Mouse (Mus musculus): ENCODE data around the gene Trove2. TPM values are rescaled to one million over a fixed set of nuclear protein-coding genes. Genes with fewer than 3 reads are reported as not detected.

Gene Trove2
- polyA plus RNA-seq (2014; fragmentation: Nextera tagmentation; extraction: Ambion mirVana) = 11.3 and 17.4 TPM in 2 replicates

DNA sequence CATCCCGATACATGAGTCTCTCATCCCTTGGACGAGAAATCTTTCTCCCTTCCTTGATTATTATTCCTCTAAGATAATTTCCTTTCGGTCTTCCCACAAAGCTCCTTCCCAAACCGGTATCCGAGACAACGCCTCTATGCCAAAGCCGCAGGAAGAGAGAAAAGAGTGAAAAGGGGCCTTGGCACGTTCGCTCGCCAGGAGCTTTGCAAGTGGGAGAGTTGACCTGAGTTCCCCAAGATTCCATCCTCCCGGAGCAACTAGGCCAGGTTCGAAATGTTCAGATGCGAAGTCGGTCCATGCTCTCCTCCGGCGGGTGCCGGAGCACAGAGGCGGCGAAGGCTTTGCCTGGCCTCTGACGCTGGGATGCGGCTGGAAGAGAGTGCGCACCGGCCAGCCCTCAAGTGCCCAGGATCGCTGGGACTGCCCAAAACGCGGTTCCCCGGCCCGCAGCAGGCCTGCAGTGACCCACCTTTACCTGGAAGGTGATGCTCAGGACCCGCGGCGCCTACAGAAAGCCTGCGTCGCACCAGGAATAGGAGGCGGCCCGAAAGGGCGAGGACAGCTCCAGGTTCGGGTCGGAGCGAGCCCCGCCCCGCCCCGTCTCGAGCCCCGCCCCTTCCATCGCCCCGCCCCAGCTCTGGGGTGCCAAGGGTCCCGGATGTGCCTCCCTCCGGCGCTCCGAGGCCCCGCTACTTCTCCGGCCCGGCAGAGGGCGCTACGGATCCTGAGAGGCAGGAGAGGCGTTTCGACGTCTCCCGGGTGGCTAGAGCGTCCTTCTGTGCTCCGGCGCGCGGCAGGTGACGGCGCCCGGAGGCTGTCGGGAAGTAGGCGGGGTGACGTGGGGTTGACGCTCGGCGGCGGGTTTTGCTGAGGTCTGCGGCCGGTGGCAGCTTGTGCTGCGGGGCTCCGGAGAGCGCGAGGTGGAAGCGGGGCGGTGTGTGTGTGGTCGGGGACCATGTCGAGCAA, at the start of gene Trove2, which contains the start of gene Uchl5:
TSS of gene Trove2 (minus strand) at position 623 of the 966 bp plus-strand sequence.
TSS of gene Uchl5 (plus strand) at position 827 of the 966 bp plus-strand sequence.
- H3K9me3 ChIP-seq (ENCODE audit: control insufficient read depth, low read length) = no peaks in the 10 kb centered on the region
- H3K9ac ChIP-seq (ENCODE audit: low read depth, low read length) = peak within 1 kb of the TSS; percentile 79
- H3K4me2 ChIP-seq (replicated peaks; ENCODE audit: low read depth, low read length) = peak within 1 kb of the TSS; percentile 71
- H3K36me3 ChIP-seq (ENCODE audit: control insufficient read depth, insufficient read depth, low read length) = no peaks in the 10 kb centered on the region
- no peaks in the 10 kb centered on the region for H3K27me3 ChIP-seq (ENCODE audit: control insufficient read depth, insufficient read depth, low read length)
- WGBS = under 1% methylated on average over 73 of the region's 84 CpGs
- peak; percentile 98 for ATAC-seq (ENCODE audit: low FRiP score, low TSS enrichment)
- H3K4me1 ChIP-seq (ENCODE audit: control insufficient read depth, insufficient read depth, low read length) = peaks cover 9% of the 10 kb centered on the region
- H3K4me3 ChIP-seq (ENCODE audit: low read length) = peak within 1 kb of the TSS; percentile 63
- peak within 1 kb of the TSS; percentile 34; the same call in 1 of the 2 replicates for H3K27ac ChIP-seq (ENCODE audit: low read depth, low read length)

DNA sequence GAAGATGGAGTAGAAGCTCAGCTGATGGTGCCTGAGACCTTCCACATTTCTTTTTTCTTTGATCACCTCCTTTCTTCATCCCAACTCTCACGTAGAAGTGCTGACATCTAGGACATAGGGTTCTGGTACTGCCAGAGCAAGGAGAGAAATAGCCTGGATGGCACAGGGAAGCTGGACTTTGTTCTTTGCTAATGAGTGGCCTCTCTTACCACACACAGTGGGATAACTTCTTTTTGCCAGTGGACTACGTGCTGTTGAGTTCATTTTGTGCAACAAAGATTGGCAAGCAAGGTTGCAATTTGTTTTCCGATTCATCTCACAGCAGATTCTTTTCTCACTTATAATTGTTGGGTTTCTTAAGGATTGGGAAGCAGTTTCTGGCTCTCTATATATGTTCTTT, 45.8 kb upstream of the Trove2 start:
- 88% methylated on average over 3 of the region's 3 CpGs for WGBS
- no peaks in the 10 kb centered on the region for H3K9me3 ChIP-seq (ENCODE audit: control insufficient read depth, low read length)
- no peak overlapping the region for H3K4me3 ChIP-seq (ENCODE audit: low read length)
- no peak for ATAC-seq (ENCODE audit: low FRiP score, low TSS enrichment)
- no peak overlapping the region for H3K4me2 ChIP-seq (replicated peaks; ENCODE audit: low read depth, low read length)
- no peak overlapping the region for H3K9ac ChIP-seq (ENCODE audit: low read depth, low read length)
- no peaks in the 10 kb centered on the region for H3K27me3 ChIP-seq (ENCODE audit: control insufficient read depth, insufficient read depth, low read length)
- no peak overlapping the region for H3K27ac ChIP-seq (ENCODE audit: low read depth, low read length)
- H3K4me1 ChIP-seq (ENCODE audit: control insufficient read depth, insufficient read depth, low read length) = no peaks in the 10 kb centered on the region
- H3K36me3 ChIP-seq (ENCODE audit: control insufficient read depth, insufficient read depth, low read length) = no peaks in the 10 kb centered on the region

DNA sequence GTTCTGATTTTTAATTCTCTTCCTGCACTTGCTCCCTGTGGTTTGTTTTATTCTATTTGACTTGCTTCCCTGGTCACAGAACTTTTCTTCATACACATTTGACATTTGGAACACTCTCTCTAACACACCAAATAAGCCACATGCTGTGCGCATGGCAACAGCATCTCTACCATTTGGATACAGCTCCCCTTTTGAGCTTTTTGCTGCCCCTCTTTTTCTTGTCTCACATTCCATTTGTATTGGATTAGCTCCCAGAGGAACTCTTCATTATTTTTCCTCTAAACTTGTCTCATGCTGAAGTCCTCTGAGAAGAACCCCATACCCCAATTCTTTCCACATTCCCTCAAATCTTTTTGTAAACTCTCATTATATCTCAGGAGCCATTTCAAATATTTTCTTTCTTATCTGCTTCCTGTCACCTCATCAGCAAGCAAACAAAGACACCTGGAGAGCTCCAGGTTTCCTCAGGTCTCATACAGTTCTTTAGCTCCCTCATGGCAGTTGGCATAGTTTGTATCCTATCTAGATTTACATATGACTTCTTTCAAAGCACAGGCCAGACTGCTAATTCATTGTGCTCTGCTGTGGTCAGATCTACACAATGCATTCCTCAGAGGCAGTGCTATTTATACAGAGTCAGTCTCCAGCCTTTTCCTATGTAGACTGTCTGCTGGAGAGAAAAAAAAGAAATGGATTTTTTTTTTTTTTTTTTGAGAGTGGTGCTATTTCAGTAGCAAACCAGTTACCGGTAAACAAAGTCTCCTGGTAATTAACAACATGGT, 43.4 kb upstream of the Trove2 start:
- no peak for ATAC-seq (ENCODE audit: low FRiP score, low TSS enrichment)

DNA sequence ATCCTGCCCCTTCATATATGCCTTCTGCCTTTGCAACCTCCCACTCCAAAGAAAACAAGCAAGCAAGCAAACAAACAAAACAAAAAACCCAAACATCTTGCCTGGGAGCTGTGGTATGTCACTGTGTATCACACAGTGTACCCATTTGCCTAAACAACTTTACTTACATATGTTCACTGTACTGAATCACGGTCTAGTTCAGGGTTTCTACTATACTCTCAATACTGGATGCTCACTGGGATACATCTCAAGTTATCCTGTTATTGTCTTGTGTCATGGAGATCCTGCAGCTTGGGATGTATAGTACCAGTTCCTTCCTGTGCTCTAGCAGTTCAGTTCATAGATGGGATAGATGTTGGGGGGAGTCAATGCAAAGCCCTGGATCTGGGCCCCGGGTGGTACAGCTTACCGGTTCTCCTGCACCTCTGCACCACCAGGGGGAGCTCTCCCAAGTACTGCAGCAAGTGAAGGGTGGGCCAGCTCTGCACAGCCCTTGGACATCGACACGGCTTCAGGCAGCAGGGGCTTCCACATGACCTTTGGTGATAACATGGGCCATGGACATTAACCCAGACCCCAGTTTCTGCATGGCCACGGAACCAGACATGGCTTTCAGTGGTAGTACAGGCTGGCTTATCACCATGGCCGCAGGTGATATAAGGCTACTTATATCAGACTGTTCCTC, 37.0 kb upstream of the Trove2 start:
- WGBS = 42% methylated on average over 7 of the region's 7 CpGs

More for the DNA sequence above, 43.4 kb upstream of the Trove2 start:
- H3K27ac ChIP-seq (ENCODE audit: low read depth, low read length) = no peak overlapping the region
- no peaks in the 10 kb centered on the region for H3K9me3 ChIP-seq (ENCODE audit: control insufficient read depth, low read length)
- H3K9ac ChIP-seq (ENCODE audit: low read depth, low read length) = no peak overlapping the region
- no peaks in the 10 kb centered on the region for H3K36me3 ChIP-seq (ENCODE audit: control insufficient read depth, insufficient read depth, low read length)
- no peaks in the 10 kb centered on the region for H3K27me3 ChIP-seq (ENCODE audit: control insufficient read depth, insufficient read depth, low read length)
- no peak overlapping the region for H3K4me3 ChIP-seq (ENCODE audit: low read length)
- H3K4me1 ChIP-seq (ENCODE audit: control insufficient read depth, insufficient read depth, low read length) = no peaks in the 10 kb centered on the region
- 84% methylated on average over 2 of the region's 2 CpGs for WGBS
- no peak overlapping the region for H3K4me2 ChIP-seq (replicated peaks; ENCODE audit: low read depth, low read length)

GRCm38 (mm10) chr1:143809062-143809461, 32.2 kb upstream of the Trove2 start:
- no peak for ATAC-seq (ENCODE audit: low FRiP score, low TSS enrichment)
- Histone ChIP-seq H3K9me3 (ENCODE audit: control insufficient read depth, low read length) (no peaks in the 10 kb centered on the region), H3K36me3 (ENCODE audit: control insufficient read depth, insufficient read depth, low read length) (peaks cover 7% of the 10 kb centered on the region; the same call in 1 of the 2 replicates), H3K27ac (ENCODE audit: low read depth, low read length) (no peak overlapping the region), H3K27me3 (ENCODE audit: control insufficient read depth, insufficient read depth, low read length) (no peaks in the 10 kb centered on the region), H3K4me1 (ENCODE audit: control insufficient read depth, insufficient read depth, low read length) (no peaks in the 10 kb centered on the region), H3K4me3 (ENCODE audit: low read length) (no peak overlapping the region), H3K4me2 (replicated peaks; ENCODE audit: low read depth, low read length) (no peak overlapping the region), H3K9ac (ENCODE audit: low read depth, low read length) (no peak overlapping the region)
- WGBS = 87% methylated on average over 6 of the region's 6 CpGs

More for the DNA sequence above, 37.0 kb upstream of the Trove2 start:
- Histone ChIP-seq H3K9ac (ENCODE audit: low read depth, low read length) (no peak overlapping the region), H3K9me3 (ENCODE audit: control insufficient read depth, low read length) (no peaks in the 10 kb centered on the region), H3K4me2 (replicated peaks; ENCODE audit: low read depth, low read length) (no peak overlapping the region), H3K27ac (ENCODE audit: low read depth, low read length) (no peak overlapping the region), H3K27me3 (ENCODE audit: control insufficient read depth, insufficient read depth, low read length) (no peaks in the 10 kb centered on the region), H3K36me3 (ENCODE audit: control insufficient read depth, insufficient read depth, low read length) (no peaks in the 10 kb centered on the region), H3K4me3 (ENCODE audit: low read length) (no peak overlapping the region), H3K4me1 (ENCODE audit: control insufficient read depth, insufficient read depth, low read length) (no peaks in the 10 kb centered on the region)
- ATAC-seq (ENCODE audit: low FRiP score, low TSS enrichment) = peak; percentile 95

- H3K4me3 ChIP-seq (ENCODE audit: low read length) = no peak overlapping the region
- no peaks in the 10 kb centered on the region for H3K4me1 ChIP-seq (ENCODE audit: control insufficient read depth, insufficient read depth, low read length)
- no peak overlapping the region for H3K27ac ChIP-seq (ENCODE audit: low read depth, low read length)
- H3K4me2 ChIP-seq (replicated peaks; ENCODE audit: low read depth, low read length) = no peak overlapping the region
- H3K36me3 ChIP-seq (ENCODE audit: control insufficient read depth, insufficient read depth, low read length) = peaks cover 11% of the 10 kb centered on the region; the same call in 1 of the 2 replicates
- H3K9ac ChIP-seq (ENCODE audit: low read depth, low read length) = no peak overlapping the region
- 49% methylated on average over 4 of the region's 4 CpGs for WGBS
- peak; percentile 79 for ATAC-seq (ENCODE audit: low FRiP score, low TSS enrichment)
- no peaks in the 10 kb centered on the region for H3K27me3 ChIP-seq (ENCODE audit: control insufficient read depth, insufficient read depth, low read length)
- H3K9me3 ChIP-seq (ENCODE audit: control insufficient read depth, low read length) = no peaks in the 10 kb centered on the region
These were observed 26.7 kb upstream of the Trove2 start for GRCm38 (mm10) chr1:143803537-143803936.

DNA sequence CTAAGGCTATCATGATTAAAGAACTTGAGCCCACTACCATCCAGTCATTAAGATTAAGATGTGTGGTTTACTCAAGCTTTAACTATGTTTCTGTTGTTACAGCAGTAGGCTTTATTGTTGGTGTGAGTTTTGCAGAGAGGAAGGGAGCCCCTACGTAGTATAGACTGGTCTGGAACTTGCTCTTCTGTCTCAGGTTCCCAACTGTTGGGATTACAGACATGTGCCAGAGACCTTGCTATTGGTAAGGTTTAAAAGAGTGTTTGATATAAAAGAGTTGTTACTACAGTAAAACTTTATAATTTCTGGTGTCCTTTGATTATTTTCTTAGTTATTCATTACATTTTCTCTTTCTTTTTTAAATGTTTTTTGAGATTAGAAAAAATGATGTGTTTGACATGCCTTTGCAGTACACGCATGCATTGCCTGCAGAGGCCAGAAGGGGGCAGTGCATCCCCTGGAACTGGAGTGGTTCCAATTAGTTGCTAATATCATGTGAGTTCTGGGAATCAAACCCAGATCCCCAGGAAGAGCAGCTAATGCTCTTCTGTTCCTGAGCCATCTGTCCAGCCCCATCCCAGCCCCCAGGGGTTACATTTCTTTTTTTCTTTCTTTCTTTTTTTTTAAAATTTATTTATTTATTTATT, 11.8 kb upstream of the Trove2 start:
- no peak overlapping the region for H3K4me2 ChIP-seq (replicated peaks; ENCODE audit: low read depth, low read length)
- H3K27ac ChIP-seq (ENCODE audit: low read depth, low read length) = no peak overlapping the region
- H3K36me3 ChIP-seq (ENCODE audit: control insufficient read depth, insufficient read depth, low read length) = peaks cover 4% of the 10 kb centered on the region; the same call in 1 of the 2 replicates
- WGBS = 94% methylated on average over 2 of the region's 2 CpGs
- no peaks in the 10 kb centered on the region for H3K9me3 ChIP-seq (ENCODE audit: control insufficient read depth, low read length)
- H3K4me3 ChIP-seq (ENCODE audit: low read length) = no peak overlapping the region
- no peak for ATAC-seq (ENCODE audit: low FRiP score, low TSS enrichment)
- H3K4me1 ChIP-seq (ENCODE audit: control insufficient read depth, insufficient read depth, low read length) = no peaks in the 10 kb centered on the region
- H3K27me3 ChIP-seq (ENCODE audit: control insufficient read depth, insufficient read depth, low read length) = no peaks in the 10 kb centered on the region
- no peak overlapping the region for H3K9ac ChIP-seq (ENCODE audit: low read depth, low read length)

DNA sequence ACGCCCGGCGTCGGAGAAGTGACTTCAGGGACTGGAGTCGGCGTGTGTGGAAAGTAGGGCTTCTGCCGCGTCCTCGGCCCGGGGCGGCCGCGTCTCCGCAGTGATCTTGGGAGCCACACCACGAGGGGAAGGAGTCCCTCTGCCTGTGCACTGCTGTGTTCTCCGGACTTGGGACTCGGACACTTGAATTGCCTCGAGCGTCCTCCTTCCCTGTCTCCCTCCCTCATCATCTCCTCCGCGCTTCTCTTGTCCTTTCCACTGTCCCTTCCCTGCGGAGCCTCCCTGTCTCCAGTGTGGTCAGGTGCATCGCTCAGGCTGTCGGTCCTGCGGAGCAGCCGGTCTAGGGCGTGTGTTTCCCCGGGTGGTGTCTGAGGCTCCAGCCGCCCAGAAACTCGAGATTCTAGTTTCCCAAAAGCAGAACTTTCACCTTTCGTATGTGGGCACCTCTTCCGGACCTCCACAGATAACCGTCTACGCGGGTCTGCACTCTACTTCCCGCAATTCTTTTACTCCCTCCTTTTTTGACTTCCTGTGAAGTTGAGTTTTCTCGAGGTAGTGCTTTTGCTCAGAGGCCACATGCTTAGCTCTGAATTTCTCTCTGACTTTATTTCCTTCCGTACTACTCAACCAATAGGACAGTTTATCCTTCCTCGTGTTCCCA, 820 bp upstream of the Trove2 start:
- Histone ChIP-seq H3K4me1 (ENCODE audit: control insufficient read depth, insufficient read depth, low read length) (peaks cover 9% of the 10 kb centered on the region), H3K27ac (ENCODE audit: low read depth, low read length) (peak overlapping the region; percentile 34; the same call in 1 of the 2 replicates), H3K9ac (ENCODE audit: low read depth, low read length) (peak overlapping the region; percentile 79), H3K9me3 (ENCODE audit: control insufficient read depth, low read length) (no peaks in the 10 kb centered on the region), H3K36me3 (ENCODE audit: control insufficient read depth, insufficient read depth, low read length) (no peaks in the 10 kb centered on the region), H3K27me3 (ENCODE audit: control insufficient read depth, insufficient read depth, low read length) (no peaks in the 10 kb centered on the region), H3K4me3 (ENCODE audit: low read length) (peak overlapping the region; percentile 63), H3K4me2 (replicated peaks; ENCODE audit: low read depth, low read length) (peak overlapping the region; percentile 71)
- peak; percentile 60 for ATAC-seq (ENCODE audit: low FRiP score, low TSS enrichment)
- under 1% methylated on average over 38 of the region's 39 CpGs for WGBS

Data from kidney, embryonic 14.5 days (tissue).